Mouse (Mus musculus): ENCODE measurements around the gene Arih2. TPM values are rescaled to one million over a fixed set of nuclear protein-coding genes. Genes with fewer than 3 reads are reported as not detected.
A peak's percentile ranks its signal among the peaks of the same experiment; 100 is the strongest.

Arih2 gene
- total RNA-seq, 2 experiments from 2014 or later, result 32.2 to 32.9 TPM

GRCm38 (mm10) chr9:108566815-108567776 is 82.1 kb downstream of the Arih2 start, which contains the start of gene Ndufaf3:
Gene Ndufaf3, minus strand, starts transcription at chr9:108567434.
- ATAC-seq (replicated peaks; ENCODE audit: poor library complexity, severe bottlenecking), result peak; percentile 62

- peak; percentile 0; the same call in 1 of the 2 replicates for ATAC-seq (replicated peaks; ENCODE audit: poor library complexity, severe bottlenecking)
Observed at GRCm38 (mm10) chr9:108565881-108566814, 83.0 kb downstream of the Arih2 start.

GRCm38 (mm10) chr9:108564131-108564530 is 85.1 kb downstream of the Arih2 start:
- no peak for ATAC-seq (replicated peaks; ENCODE audit: poor library complexity, severe bottlenecking)

- ATAC-seq (replicated peaks; ENCODE audit: poor library complexity, severe bottlenecking), result no peak
Observed at GRCm38 (mm10) chr9:108563671-108564070, 85.5 kb downstream of the Arih2 start.

GRCm38 (mm10) chr9:108560227-108560841 is 88.9 kb downstream of the Arih2 start, which contains the start of gene Impdh2:
Gene Impdh2, plus strand, starts transcription at chr9:108560286.
- peak; percentile 96 for ATAC-seq (replicated peaks; ENCODE audit: poor library complexity, severe bottlenecking)

GRCm38 (mm10) chr9:108559169-108559568 is 90.0 kb downstream of the Arih2 start:
- no peak for ATAC-seq (replicated peaks; ENCODE audit: poor library complexity, severe bottlenecking)

Other genes with a start within 250 kb of the Arih2 start
- gene Ccdc36, start 220.9 kb downstream of the Arih2 start, total RNA-seq (2014; fragmentation: Nextera tagmentation), result not detected in 2 replicates
- 0.72 and 0.90 TPM in 2 replicates for gene Ccdc36, start 220.9 kb downstream of the Arih2 start, total RNA-seq (2017)
- gene BC048562, start 212.9 kb downstream of the Arih2 start, total RNA-seq (2014; fragmentation: Nextera tagmentation), result not detected in 2 replicates
- not detected in 2 replicates for gene BC048562, start 212.9 kb downstream of the Arih2 start, total RNA-seq (2017)
- gene Ccdc71, start 188.9 kb downstream of the Arih2 start, total RNA-seq (2014; fragmentation: Nextera tagmentation), result 22.2 and 23.5 TPM in 2 replicates
- gene Ccdc71, start 188.9 kb downstream of the Arih2 start, total RNA-seq (2017), result 13.2 and 17.9 TPM in 2 replicates
- gene Klhdc8b, start 187.8 kb downstream of the Arih2 start, total RNA-seq (2014; fragmentation: Nextera tagmentation), result 0.56 TPM in 1 of 2 replicates, not detected in the other
- gene Klhdc8b, start 187.8 kb downstream of the Arih2 start, total RNA-seq (2017), result 1.2 and 5.5 TPM in 2 replicates
- 0.38 TPM in 1 of 2 replicates, not detected in the other for gene Lamb2, start 169.7 kb downstream of the Arih2 start, total RNA-seq (2014; fragmentation: Nextera tagmentation)
- gene Lamb2, start 169.7 kb downstream of the Arih2 start, total RNA-seq (2017), result 0.05 and 0.09 TPM in 2 replicates
- gene Usp19, start 158.8 kb downstream of the Arih2 start, total RNA-seq (2014; fragmentation: Nextera tagmentation), result 80.9 and 90.2 TPM in 2 replicates
- 32.3 and 34.9 TPM in 2 replicates for gene Usp19, start 158.8 kb downstream of the Arih2 start, total RNA-seq (2017)
- gene Qars, start 141.7 kb downstream of the Arih2 start, total RNA-seq (2014; fragmentation: Nextera tagmentation), result 252 and 261 TPM in 2 replicates
- 144 and 181 TPM in 2 replicates for gene Qars, start 141.7 kb downstream of the Arih2 start, total RNA-seq (2017)
- gene Qrich1, start 132.6 kb downstream of the Arih2 start, total RNA-seq (2014; fragmentation: Nextera tagmentation), result 131 and 140 TPM in 2 replicates
- 119 and 145 TPM in 2 replicates for gene Qrich1, start 132.6 kb downstream of the Arih2 start, total RNA-seq (2017)
- 294 and 388 TPM in 2 replicates for gene Impdh2, start 89.1 kb downstream of the Arih2 start, total RNA-seq (2014; fragmentation: Nextera tagmentation)
- gene Impdh2, start 89.1 kb downstream of the Arih2 start, total RNA-seq (2017), result 284 and 334 TPM in 2 replicates
- gene Ndufaf3, start 82.0 kb downstream of the Arih2 start, total RNA-seq (2014; fragmentation: Nextera tagmentation), result 39.4 and 44.0 TPM in 2 replicates
- 17.3 and 17.8 TPM in 2 replicates for gene Ndufaf3, start 82.0 kb downstream of the Arih2 start, total RNA-seq (2017)
- gene Dalrd3, start 79.5 kb downstream of the Arih2 start, total RNA-seq (2014; fragmentation: Nextera tagmentation), result 91.3 and 111 TPM in 2 replicates
- 38.1 and 45.2 TPM in 2 replicates for gene Dalrd3, start 79.5 kb downstream of the Arih2 start, total RNA-seq (2017)
- gene Wdr6, start 70.6 kb downstream of the Arih2 start, total RNA-seq (2014; fragmentation: Nextera tagmentation), result 18.1 and 19.3 TPM in 2 replicates
- 14.7 and 18.0 TPM in 2 replicates for gene Wdr6, start 70.6 kb downstream of the Arih2 start, total RNA-seq (2017)
- 2.0 and 2.3 TPM in 2 replicates for gene P4htm, start 51.7 kb downstream of the Arih2 start, total RNA-seq (2014; fragmentation: Nextera tagmentation)
- gene P4htm, start 51.7 kb downstream of the Arih2 start, total RNA-seq (2017), result 0.43 TPM in 1 of 2 replicates, not detected in the other
- 20.2 and 28.6 TPM in 2 replicates for gene Slc25a20, start 12.7 kb upstream of the Arih2 start, total RNA-seq (2014; fragmentation: Nextera tagmentation)
- gene Slc25a20, start 12.7 kb upstream of the Arih2 start, total RNA-seq (2017), result 28.7 and 30.3 TPM in 2 replicates
- gene Prkar2a, start 39.9 kb upstream of the Arih2 start, total RNA-seq (2014; fragmentation: Nextera tagmentation), result 22.8 and 22.9 TPM in 2 replicates
- gene Prkar2a, start 39.9 kb upstream of the Arih2 start, total RNA-seq (2017), result 28.6 and 37.8 TPM in 2 replicates
- 24.3 and 25.5 TPM in 2 replicates for gene Ip6k2, start 134.4 kb upstream of the Arih2 start, total RNA-seq (2014; fragmentation: Nextera tagmentation)
- gene Ip6k2, start 134.4 kb upstream of the Arih2 start, total RNA-seq (2017), result 34.4 and 35.8 TPM in 2 replicates
- gene Nckipsd, start 159.0 kb upstream of the Arih2 start, total RNA-seq (2014; fragmentation: Nextera tagmentation), result 12.2 and 12.8 TPM in 2 replicates
- 4.9 and 9.1 TPM in 2 replicates for gene Nckipsd, start 159.0 kb upstream of the Arih2 start, total RNA-seq (2017)
- gene Celsr3, start 176.9 kb upstream of the Arih2 start, total RNA-seq (2014; fragmentation: Nextera tagmentation), result 6.7 and 10.2 TPM in 2 replicates
- 0.99 and 2.2 TPM in 2 replicates for gene Celsr3, start 176.9 kb upstream of the Arih2 start, total RNA-seq (2017)
- 4.7 and 18.3 TPM in 2 replicates for gene Slc26a6, start 203.9 kb upstream of the Arih2 start, total RNA-seq (2014; fragmentation: Nextera tagmentation)
- gene Slc26a6, start 203.9 kb upstream of the Arih2 start, total RNA-seq (2017), result 1.5 and 3.5 TPM in 2 replicates